Mouse (Mus musculus) frontal cortex, postnatal 25 days (tissue): ENCODE data around the gene Rexo5.

Experiments used
- DNase-seq, 2 experiments: peaks; one replicate each; pipeline ENCODE4 v3.0.0; 2022; ENCODE audit warnings: low spot score in 2 of 2

Rexo5 gene

DNA sequence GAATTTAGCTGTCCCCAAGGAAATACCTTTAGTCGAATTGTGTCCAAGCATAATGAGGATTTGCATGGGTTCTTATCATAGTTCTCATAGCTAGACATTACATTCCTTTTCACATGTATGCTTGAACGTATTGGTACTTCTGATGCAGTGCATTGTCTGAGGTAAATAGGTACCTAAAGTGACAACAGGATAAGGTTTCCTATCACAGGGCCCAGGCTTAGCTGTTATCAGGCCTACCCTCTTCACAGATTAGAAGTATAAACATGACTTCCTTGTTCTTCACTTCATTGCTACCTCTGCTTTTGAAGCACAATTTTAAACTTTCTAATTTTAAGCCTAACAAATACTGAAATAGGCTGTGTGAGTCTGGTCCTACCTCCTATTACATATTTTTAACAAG, 51.7 kb downstream of the Rexo5 start:
- no peak for DNase-seq

DNA sequence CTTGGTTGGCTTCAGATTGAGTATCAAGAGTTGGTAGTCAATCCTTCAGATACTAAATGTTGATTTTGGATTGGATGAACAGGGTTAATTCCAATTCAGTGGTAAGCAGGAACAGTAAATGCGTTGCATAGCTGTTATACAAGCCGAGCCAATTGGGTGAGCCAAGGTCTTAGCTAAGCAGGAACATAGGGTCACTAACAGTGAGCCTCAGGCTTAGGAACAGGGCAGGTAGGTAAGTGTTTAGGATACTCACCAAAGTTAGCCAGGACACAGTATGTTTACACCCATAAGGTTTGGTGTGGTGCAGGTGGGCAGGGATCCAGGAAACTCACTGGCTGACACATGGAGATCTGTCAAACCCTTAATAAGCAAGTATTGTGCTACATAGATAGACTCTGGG, 53.6 kb downstream of the Rexo5 start:
- no peak for DNase-seq

DNA sequence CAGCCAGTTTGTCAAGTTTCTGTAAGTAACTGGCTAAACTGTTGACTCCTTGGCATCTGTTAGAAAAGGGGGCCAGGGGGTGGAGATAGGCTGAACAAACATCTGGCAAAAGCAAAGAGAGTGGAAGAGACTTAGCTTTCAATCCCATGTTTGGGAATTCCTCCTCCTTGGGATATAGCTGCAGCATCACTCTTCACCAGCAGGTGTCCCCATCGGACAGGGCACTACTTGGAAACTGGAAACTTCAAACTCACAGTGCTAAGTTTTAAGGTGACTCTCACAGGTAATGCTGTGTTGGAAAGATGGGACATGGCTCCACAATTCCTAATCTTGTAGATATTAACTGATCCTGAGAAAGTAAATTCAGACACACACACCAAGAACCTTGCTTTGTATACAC, 55.3 kb downstream of the Rexo5 start:
- DNase-seq = peak; percentile 64 to 71

DNA sequence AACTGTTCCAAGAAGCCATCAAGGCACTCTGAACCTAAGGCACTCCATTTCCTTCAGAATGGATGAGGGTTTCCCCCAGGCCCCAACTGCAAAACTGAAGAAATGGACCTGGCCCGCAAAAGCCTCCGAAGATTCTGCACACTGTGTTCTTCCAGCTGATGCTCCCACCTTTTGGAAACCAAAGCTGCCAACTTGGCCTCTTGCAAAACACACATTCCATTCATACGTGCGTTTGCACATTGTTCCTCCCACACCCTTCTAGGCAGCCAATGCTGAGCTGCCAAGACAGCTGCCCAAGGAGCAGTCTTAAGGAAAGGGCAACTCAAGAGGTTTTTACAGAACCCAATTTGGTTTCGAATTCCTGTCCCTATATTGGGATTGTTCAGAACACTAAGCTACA, 56.9 kb downstream of the Rexo5 start:
- no peak for DNase-seq

DNA sequence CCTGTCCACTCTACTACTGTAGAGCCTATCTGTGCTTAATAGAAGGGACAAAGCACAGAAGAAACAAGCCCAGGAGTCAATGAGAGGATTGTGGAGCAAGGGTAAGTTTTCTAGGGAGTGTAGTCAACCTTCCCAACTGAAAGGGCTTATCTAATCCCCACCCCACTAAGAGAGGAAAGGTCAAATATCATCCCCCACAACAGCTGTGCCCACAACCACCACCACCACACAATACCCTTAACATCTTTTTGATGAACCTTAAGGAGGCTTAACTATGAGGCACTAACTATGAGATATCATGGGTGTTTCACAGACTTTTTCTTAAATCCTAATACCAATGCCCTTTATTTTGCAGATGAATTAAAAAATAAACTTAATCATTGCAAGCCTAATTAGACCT, 58.7 kb downstream of the Rexo5 start:
- DNase-seq = no peak

DNA sequence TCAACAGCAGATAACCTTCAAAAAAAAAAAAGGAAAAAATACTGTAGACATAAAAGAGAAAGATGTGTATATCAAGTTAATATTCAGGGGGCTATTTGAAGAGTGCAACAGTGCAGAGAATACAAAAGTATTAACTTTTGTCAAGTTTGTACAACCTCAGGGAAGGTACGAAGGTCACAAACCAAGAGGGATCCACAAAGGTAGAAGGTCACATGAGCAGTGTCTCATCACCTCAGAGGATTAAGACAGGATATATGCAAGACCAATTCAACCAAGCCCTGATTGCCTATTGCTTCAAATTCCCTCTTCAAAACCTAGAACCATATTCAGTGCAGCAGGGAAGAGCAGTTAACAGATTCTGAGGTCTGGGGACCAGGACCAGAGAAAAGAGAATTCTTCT, 59.4 kb downstream of the Rexo5 start:
- DNase-seq = no peak

DNA sequence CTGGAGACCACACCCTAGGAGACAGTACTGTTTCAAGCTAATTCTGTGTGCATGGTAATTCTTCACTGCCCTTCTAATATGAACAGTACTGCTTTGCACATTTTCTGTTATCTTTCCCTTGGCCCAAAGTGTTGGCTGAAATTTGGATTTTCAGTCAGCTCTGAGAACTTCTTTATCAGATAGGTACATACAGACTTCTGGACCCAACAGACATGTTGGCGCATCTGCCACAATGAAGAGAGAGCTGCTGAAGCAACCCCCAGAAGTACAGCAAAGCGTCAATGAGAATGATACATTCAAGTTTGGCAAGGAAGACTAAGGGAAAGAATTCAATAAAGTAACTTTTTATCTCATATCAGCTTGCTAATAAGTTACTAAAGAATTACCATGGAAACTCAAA, 60.6 kb downstream of the Rexo5 start:
- DNase-seq = no peak

DNA sequence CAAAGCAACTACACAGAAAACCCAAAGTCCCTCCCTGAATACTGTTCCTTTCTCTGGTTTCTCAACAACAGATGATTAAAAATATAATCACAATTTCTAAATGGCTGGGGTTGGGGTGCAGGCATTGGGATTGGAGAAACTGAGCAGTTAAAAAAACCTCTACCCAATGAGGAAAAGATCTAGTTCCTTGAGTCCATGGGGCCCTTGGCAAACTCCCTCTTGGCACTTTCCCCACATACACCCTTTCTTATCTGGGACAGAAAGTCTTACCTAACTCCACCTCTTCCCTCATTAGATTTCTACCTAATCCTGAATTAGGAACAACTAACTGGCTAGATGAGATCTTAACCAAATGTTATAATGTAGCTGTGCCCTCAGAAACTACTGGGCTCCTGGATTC, 61.2 kb downstream of the Rexo5 start:
- DNase-seq = no peak

DNA sequence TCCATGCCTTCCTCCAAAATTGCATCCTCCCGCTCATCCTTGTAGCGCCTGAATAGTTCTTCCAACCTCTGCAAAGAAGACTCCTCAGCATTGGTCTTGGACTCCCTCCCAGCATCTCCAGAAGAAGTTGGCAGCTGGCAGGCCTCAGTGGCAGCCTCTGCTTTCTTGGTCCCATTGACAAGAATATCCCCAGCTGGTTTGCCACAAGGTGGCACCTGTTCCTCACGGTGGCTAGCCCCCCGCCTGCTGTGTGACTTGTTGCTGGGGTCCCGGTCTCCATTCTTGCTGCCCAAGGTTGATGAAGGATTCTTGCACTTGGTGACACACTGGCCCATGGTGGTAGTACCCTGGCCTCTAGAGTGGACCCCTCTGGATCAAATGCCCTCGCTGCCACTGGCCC, 65.7 kb downstream of the Rexo5 start:
- DNase-seq = no peak

DNA sequence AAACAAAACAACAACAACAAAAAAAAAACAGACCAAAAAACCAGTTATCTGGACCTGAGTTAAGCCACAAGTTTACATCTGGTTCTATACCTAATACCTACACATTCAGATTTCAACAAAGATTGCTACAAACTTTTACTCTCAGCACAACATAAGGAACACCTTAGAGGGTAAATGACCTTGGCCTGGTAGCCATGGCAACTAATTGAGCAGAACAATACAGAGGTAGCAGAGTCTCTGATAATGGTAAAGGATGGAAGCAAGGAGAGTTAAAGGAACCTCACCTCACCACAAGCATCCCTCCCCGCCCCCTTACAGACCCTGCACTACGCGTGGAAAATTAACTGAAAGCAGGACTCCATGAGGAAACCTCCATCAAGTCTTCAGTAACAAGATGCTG, 66.3 kb downstream of the Rexo5 start:
- no peak for DNase-seq

DNA sequence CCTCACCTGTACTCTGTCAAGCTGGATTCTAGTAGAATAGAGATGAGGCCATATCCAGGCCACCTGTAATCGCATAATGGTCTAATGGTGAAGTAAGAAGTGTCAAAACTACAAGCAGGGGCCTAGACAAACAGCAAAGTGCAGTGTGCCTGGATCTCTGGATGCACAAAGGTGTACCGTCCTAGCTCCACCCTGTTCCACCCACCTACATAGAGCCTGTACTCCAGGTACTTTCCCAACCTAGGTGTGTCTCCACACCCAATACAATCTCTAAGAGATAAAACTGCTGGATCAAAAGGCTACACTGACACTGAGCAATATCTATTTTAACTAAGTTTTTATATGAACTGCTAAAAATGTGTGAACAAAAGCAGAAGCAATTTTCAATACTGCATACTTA, 66.7 kb downstream of the Rexo5 start:
- DNase-seq = no peak

DNA sequence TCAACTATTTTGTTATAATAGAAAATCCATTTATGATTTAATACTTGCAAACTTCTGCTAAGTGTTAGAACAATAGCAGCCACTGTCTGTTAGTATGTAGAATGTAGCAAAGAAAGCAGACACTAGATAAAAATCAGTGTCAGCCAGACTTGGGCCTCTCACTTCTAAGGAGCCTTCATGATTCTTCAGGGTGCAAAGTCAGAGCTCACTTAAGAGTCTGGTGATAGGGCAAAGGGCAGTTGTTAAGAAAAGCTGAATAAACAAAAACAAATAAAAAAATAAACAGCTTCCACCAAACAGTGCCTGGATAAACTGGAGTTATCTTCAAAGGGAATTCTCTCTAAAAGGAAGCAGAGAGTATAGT, 67.1 kb downstream of the Rexo5 start:
- no peak for DNase-seq

DNA sequence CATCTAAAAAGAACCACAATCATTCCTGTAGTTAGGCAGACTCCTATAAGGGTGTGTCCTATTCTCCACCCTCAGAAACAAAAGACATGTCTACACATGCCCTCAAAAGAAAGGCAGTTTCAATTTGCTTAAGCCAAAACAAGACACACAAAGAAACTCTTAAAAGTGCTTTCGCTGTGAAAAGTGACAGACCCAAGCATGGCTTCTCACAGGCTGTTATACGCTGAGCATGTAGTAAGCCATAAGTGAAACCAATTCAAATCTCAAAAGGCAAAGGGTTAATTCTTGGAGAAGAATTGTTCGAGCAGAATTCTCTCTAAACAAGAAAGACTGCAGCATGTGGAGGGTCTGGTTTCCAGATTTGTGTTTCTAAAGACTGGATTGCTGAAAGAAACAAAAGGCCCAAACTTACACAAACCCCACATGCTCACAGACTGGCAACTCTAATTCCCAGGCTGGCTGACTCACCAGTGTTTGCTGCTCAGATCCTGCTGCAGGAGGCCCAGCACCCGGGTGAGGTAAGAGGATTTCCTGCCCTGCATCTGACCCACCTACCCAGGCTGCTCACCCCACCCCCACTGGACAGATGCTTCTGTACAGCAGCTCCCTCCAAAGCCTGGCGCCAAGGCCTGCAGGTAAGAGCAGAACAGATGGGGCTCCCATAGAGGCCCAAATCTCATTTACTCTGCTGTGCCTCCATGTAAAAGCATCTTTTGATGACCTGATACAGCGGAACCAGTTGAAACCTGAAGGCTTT, 67.7 kb downstream of the Rexo5 start:
- DNase-seq = peak in 1 of 2 experiments; percentile 18

DNA sequence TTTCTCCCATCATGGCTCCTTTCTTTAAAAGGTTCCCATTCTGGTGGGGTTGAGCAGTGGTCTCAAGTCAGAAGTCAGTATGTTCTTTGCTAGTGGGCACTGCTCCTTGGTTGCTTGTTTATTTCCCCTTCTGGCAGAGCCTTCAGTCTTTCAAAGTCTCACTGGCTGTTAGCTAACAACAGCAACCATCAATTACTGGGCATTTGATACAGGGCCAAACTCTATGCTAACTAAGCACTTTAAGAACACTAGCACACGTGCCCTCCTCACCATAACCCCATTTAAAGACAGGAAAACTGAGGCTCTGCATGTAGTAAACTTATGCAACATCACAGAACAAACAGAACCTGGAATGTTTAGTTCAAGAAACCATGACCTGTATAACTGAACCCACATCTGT, 68.4 kb downstream of the Rexo5 start:
- no peak for DNase-seq

DNA sequence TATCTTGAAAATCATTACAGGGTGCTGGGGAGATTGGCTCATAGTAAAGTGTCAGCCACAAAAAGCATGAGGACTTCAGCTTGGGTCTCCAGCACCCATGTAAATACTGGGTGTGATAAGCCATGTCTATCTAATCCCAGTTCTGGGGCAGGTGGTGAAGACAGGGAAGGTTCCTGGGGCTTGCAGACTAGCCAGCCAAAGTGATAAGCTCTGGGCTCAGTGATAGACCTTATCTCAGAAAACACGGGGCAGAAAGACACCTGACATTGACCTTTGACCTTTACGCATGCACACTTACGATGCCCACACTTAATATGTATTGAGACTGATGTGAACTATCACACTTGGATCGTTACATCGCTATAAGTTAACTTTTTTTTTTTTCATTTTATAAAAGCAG, 70.7 kb downstream of the Rexo5 start:
- no peak for DNase-seq

DNA sequence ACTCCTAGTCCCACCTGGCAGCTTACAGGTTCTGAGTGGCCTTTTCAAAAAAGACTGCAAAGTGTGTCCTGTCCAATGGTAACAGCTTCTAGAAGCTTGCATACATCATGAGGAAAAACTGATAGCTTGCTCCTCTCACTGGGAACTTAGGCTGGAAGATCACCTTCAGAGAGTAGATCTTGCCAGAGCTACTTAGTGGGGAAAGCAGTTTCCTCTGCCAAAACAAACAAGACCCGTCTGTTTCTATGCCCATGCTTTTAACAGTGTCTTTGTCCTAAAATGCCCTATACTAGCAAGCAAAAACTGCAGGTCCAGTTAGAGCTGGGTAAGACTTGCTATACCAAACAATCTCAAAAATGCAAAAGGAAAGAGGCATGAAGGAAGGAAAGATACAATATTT, 72.3 kb downstream of the Rexo5 start:
- no peak for DNase-seq

DNA sequence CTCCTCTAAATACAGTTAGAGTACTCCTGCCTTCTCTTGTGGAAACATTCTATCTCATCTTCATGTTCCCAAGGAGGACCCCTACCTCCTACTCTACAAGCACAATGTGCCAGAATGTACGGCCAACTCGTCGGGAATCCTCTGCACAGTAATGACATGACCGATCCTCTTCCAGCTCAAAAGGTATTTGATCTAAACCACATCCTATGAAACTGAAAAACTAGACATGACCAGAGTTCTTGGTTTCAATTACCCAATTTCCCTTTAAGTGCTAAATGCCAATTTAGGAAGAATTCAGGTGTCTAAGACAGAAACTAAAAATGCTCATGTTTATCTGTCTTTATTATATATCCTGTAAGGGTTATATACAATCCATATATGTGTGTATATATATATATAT, 78.4 kb downstream of the Rexo5 start:
- DNase-seq = no peak

DNA sequence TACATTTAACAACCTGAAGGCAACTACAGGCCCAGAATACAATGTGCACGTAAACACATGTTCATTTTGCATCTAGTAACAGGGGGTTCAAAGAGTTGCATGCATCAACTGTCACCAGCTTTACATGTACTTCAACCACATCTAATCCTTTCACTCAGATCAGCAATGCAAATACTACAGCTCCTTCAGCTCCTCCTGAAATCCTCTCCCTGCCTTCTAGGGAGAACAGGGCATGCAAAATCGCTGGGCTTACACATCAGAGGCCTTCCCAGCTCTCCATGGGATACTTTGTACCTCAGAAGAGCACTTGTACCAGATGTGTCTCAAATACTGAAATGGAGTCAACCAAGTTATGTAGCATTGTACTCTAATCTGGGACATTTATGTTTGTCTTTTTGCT, 79.2 kb downstream of the Rexo5 start:
- no peak for DNase-seq

DNA sequence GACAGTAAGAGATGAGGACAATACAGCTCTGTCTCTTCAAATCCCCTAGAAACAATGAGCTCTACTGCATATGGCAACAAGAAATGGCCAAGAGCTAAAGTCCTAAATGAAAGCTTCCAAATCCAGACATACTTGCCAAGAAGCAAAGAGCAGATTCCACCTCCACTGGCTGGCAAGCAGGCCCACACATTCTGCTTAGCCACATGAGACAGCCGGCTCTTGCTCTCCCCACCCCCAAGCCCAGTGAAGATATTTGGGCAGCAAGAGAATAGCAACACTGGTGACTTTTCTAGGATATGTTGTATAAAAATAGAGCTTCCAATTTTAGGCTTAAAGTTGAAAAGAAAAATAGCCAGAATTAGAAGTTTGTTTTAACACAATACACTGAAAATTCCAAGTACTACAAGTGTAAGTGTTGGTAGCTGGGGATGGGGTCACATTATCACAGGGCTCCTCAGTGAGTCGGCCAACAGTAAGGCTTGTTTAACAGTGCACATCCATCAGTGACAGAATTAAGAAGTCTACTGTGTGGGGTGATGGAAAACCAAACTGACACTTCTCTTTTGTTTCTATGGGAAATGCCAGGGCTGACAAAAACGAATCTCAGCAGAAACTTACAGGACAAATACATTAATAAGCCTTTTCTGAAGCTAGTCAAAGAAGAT, 82.1 kb downstream of the Rexo5 start:
- peak in 1 of 2 experiments; percentile 15 for DNase-seq

DNA sequence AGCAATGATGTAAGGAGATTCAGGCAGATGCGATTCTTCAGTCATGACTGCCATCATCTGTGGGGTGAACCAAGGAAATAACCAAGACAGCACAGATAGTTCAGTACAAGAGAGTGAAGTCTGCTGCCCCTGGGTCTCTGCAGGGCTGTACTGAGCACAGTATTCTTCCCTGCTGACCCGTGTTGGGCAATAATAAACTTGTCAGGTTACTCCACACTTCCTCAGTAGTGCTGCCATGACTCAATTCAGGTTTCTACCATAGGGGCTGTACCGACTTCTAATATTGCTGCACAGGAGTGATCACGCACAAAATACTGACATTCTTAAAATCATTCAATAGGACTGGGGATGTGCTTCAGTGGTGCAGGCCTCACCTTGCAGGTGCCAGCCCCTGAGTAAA, 85.4 kb downstream of the Rexo5 start:
- DNase-seq = no peak

DNA sequence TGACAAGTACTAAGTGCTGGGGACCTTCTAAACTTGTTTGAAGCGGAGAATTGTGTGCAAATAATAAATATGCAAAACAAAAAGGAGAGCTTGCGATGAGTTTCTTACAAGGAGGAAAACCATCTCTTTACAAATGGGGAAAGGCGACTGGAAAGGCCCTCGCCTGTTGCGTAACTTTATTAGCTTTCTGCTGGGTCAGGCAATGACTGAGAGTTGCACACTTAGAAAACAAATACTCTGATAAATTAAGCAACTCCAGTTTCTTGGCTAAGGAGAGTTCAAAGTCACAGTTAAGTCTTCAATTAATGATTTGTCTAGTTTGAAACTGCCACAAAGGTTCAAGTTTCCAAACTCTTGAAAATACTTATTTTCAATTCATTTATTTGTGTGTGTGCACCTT, 86.5 kb downstream of the Rexo5 start:
- DNase-seq = no peak

DNA sequence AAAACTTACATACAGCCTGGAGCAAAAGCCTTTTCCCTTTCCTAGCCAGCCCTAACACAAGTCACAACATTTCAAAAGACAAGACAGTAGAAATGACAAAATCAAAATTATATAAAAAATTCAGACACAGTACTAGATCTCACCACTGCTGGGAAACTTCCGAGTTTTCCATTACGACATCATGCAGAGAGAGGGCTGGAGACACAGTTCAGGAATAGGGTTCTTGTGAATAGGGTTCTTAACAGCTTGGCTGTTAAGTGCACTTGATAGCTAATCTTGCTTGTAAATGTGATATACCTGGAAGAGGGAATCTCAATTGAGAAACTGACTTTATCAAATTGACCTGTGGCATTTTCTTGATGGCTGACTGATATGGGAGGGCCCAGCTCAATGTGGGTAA, 87.4 kb downstream of the Rexo5 start:
- no peak for DNase-seq

DNA sequence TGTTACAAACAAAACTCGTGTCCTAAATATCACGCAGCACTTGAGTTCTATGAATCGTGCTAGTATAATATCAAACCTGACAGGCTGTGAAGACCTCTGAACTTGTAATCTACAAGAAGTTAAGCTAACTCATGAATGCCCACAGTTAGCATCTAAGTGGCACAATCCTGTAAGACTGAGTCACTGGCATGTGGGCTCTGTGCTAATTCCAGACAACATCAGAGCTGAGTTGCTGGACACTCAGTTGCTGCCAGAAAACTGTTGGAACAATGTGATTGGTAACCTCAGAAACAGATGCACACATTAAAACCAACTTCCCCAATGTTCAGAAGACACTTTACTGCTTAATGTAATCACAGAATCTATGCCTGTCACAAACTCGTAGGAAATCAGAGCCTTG, 94.1 kb downstream of the Rexo5 start:
- no peak for DNase-seq

DNA sequence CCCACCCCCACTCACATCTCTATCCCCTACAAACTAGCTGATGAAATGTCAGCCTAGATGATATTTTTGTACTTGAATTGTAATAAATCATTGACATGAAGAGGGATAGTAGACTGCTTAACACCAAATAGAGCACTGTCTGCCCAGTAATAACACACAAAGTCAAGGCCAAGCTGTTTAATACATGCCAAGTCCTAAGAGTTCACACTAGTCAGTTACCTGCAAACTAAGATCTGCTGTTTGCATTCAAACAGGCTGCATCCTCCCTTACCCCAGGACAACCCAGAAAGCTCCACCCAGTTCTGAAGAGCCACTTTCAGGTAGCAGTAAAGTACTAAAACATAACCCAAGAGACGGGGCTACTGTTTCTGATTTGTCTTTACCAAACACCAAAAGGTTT, 98.4 kb downstream of the Rexo5 start:
- no peak for DNase-seq
